Mouse (Mus musculus): ENCODE data around the gene Srgn. TPM values are rescaled to one million over a fixed set of nuclear protein-coding genes. Genes with fewer than 3 reads are reported as not detected.
A peak's percentile ranks its signal among the peaks of the same experiment; 100 is the strongest.
"Not testable (repeated sequence)": the region's sequence is repeated elsewhere in the genome, so short reads cannot be mapped to it uniquely, and the experiment has no call there.

The Srgn gene
- polyA plus RNA-seq, 1 experiment = 82.7 TPM

- WGBS = 20% methylated on average over 15 of the region's 15 CpGs
- TF ChIP-seq POLR2A (IDR thresholded peaks at IDR 0.05; ENCODE audit: borderline replicate concordance, extremely low read depth, low read depth, low read length) (no peak), CTCF (IDR thresholded peaks at IDR 0.05; ENCODE audit: insufficient read depth, low read length) (peak; percentile 92)
- peak; percentile 57 for DNase-seq
- Histone ChIP-seq H3K4me3 (replicated peaks; ENCODE audit: extremely low read depth, low read depth, low read length) (no peak overlapping the region), H3K4me1 (ENCODE audit: control insufficient read depth, insufficient read depth, low read length) (peaks cover 3% of the 10 kb centered on the region; the same call in 1 of the 2 replicates)
Measured at GRCm38 (mm10) chr10:62500088-62500915, 26.9 kb downstream of the Srgn start.

DNA sequence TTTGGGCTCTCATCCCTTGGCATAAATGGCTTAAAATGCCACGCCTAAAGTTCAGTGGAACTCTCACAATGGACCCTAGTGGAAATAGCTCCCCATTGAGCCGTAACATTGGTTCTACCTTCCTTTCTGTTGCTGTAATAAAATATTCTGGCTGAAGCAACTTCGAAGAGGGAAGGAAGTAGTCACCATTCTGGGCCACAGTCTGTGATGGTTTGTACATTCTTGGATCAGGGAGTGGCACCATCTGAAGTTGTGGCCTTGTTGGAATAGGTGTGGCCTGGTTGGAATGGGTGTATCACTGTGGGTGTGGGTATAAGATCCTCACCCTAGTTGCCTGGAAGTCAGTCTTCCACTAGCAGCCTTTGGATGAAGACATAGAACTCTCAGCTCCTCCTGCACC is 35.6 kb downstream of the Srgn start:
- 69% methylated on average over 3 of the region's 3 CpGs for WGBS
- not testable (repeated sequence) for H3K4me1 ChIP-seq (ENCODE audit: control insufficient read depth, insufficient read depth, low read length); H3K4me3 ChIP-seq (replicated peaks; ENCODE audit: extremely low read depth, low read depth, low read length); DNase-seq

DNA sequence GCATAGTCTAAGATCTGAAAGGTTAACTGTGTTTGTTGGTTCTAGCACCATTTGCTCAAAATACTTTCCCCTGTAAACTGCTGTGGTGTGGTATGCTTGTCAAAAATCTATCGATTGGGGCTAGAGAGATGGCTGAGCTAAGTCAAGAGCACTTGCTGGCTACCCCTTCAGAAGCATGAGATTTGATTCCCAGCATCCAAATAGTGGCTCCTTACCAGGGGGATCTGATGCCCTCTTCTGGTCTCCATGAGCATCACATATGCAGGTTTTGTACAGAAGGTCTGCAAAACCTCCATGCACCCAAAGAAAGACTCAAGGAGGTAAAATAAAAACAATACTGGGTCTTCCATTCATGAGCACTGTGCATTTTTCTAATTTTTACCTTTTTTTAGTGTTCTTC is 39.0 kb downstream of the Srgn start:
- peak; percentile 18 for DNase-seq
- H3K4me3 ChIP-seq (replicated peaks; ENCODE audit: extremely low read depth, low read depth, low read length) = no peak overlapping the region
- peaks cover 10% of the 10 kb centered on the region for H3K4me1 ChIP-seq (ENCODE audit: control insufficient read depth, insufficient read depth, low read length)
- 13% methylated on average over 1 of the region's 1 CpGs for WGBS
- TF ChIP-seq CTCF (IDR thresholded peaks at IDR 0.05; ENCODE audit: insufficient read depth, low read length) (peak; percentile 33), POLR2A (IDR thresholded peaks at IDR 0.05; ENCODE audit: borderline replicate concordance, extremely low read depth, low read depth, low read length) (no peak)

GRCm38 (mm10) chr10:62486618-62487415 is 40.4 kb downstream of the Srgn start, which contains the start of gene Vps26a:
Gene Vps26a, minus strand, starts transcription at chr10:62486805.
- Histone ChIP-seq H3K4me3 (replicated peaks; ENCODE audit: extremely low read depth, low read depth, low read length) (peak within 1 kb of the TSS; percentile 96), H3K4me1 (ENCODE audit: control insufficient read depth, insufficient read depth, low read length) (peaks cover 10% of the 10 kb centered on the region)
- under 1% methylated on average over 59 of the region's 59 CpGs for WGBS
- peak; percentile 86; the same call in 1 of the 2 replicates for TF ChIP-seq POLR2A (IDR thresholded peaks at IDR 0.05; ENCODE audit: borderline replicate concordance, extremely low read depth, low read depth, low read length)
- no peak for TF ChIP-seq CTCF (IDR thresholded peaks at IDR 0.05; ENCODE audit: insufficient read depth, low read length)
- DNase-seq = peak; percentile 99

DNA sequence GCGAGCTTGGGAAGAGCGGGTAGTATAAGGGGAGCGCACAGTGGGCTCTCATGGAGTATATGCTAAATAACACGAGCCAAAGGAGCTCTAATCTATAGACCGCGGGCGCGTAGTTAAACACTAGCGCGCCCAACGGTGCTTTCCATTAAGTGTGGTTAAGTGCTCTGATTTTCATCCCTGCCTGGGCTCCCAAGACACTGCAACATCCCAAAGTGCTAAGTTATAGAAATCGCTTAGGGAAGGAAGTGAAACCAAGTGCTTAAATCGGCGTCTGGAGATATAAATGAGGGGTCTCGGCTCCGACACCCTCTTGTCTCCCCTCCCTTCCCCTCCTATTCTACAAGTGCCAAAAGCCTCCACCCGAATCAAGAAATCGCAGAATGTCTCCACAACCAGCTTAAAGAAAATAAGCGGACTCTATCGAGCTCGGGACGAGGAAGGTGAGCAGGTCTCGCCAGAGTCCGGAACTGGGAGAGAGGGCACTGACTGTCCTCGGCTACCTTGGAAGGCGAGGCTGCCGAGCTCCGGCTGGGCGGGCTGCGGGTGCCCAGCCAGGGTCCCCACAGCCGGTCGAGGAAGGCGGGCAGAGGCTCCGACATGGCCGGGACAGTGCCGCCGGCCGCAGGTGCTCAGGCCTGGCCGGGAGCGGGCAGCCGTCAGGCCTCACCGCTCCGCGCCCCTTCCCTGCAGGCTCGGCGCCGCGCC is 41.2 kb downstream of the Srgn start:
- TF ChIP-seq CTCF (IDR thresholded peaks at IDR 0.05; ENCODE audit: insufficient read depth, low read length) (no peak), POLR2A (IDR thresholded peaks at IDR 0.05; ENCODE audit: borderline replicate concordance, extremely low read depth, low read depth, low read length) (no peak)
- H3K4me1 ChIP-seq (ENCODE audit: control insufficient read depth, insufficient read depth, low read length) = peaks cover 10% of the 10 kb centered on the region
- H3K4me3 ChIP-seq (replicated peaks; ENCODE audit: extremely low read depth, low read depth, low read length) = peak overlapping the region; percentile 91
- DNase-seq = no peak
- WGBS = under 1% methylated on average over 45 of the region's 48 CpGs

DNA sequence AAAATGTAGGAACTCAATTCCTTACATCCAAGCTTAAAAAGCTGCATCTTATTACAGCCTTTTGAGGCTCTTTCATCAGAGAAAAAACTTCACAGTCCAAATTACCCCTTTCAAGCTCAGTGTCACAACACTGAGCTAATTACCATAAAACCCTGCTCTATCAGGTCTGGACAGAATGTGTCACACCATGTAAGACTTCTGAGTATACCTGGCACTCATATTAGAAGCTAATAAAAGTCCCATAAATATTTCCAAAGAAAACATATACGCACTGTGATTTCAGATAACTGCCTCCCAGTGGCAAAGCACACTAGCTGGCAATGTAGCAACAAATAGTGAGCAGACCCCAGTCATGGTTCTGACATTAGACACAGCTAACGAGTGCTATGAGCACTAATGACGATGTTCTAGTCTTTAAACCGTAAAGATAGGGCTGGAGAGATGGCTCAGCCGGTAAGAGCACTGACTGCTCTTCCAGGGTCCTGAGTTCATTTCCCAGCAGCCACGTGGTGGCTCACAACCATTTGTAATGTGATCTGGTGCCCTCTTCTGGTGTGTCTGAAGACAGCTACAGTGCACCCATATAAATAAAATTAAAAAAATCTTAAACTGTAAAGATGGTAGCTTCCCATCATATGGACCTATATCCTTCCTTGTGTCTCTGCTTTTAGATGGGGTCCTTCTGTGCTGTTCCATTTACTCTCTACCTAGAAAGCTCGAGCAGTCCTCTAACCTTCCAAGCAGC is 46.0 kb downstream of the Srgn start:
- Histone ChIP-seq H3K4me1 (ENCODE audit: control insufficient read depth, insufficient read depth, low read length) (no peaks in the 10 kb centered on the region), H3K4me3 (replicated peaks; ENCODE audit: extremely low read depth, low read depth, low read length) (no peak overlapping the region)
- 70% methylated on average over 7 of the region's 7 CpGs for WGBS
- DNase-seq = no peak
- no peak for TF ChIP-seq POLR2A (IDR thresholded peaks at IDR 0.05; ENCODE audit: borderline replicate concordance, extremely low read depth, low read depth, low read length)
- no peak for TF ChIP-seq CTCF (IDR thresholded peaks at IDR 0.05; ENCODE audit: insufficient read depth, low read length)

- no peak for DNase-seq
- H3K4me1 ChIP-seq (ENCODE audit: control insufficient read depth, insufficient read depth, low read length) = peaks cover 2% of the 10 kb centered on the region
- 79% methylated on average over 2 of the region's 2 CpGs for WGBS
- H3K4me3 ChIP-seq (replicated peaks; ENCODE audit: extremely low read depth, low read depth, low read length) = no peak overlapping the region
- TF ChIP-seq CTCF (IDR thresholded peaks at IDR 0.05; ENCODE audit: insufficient read depth, low read length) (no peak), POLR2A (IDR thresholded peaks at IDR 0.05; ENCODE audit: borderline replicate concordance, extremely low read depth, low read depth, low read length) (no peak)
Measured at GRCm38 (mm10) chr10:62476980-62477379, 50.3 kb downstream of the Srgn start.

DNA sequence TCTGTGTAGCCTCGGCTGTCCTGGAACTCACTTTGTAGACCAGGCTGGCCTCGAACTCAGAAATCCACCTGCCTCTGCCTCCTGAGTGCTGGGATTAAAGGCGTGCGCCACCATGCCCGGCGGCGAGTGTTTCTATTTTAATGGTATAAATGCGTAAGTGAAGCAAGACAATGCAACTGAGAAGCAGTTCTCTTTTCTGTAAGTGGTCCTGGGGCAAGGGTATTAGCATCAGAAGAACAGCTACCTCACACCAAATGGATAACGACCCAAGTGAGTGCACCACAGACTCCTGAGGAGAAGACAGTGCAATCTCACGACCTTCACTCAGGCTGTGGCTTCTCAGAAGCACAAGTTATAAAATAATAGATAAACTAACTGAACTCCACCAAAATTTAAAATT is 52.3 kb downstream of the Srgn start:
- TF ChIP-seq CTCF (IDR thresholded peaks at IDR 0.05; ENCODE audit: insufficient read depth, low read length) (no peak), POLR2A (IDR thresholded peaks at IDR 0.05; ENCODE audit: borderline replicate concordance, extremely low read depth, low read depth, low read length) (no peak)
- 90% methylated on average over 10 of the region's 10 CpGs for WGBS
- no peak for DNase-seq
- Histone ChIP-seq H3K4me3 (replicated peaks; ENCODE audit: extremely low read depth, low read depth, low read length) (no peak overlapping the region), H3K4me1 (ENCODE audit: control insufficient read depth, insufficient read depth, low read length) (peaks cover 2% of the 10 kb centered on the region)

DNA sequence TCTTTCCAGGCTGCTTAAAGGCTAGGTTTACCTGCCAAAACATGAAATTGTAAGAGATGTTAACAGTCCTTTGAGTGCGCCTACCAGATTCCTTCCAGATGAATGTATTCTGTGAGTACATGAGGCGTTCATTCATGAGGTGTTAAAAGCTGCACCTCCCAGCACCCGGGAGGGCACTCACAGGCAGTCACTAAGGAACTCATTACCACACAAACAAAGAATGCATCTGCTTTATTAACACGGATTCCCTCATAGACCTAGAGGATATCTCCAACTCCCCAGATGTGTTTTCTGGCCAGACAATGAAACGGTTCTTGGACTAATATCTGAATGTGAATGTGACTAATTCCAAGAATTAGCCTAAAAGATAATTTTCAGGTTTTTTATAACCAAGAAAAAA is 56.1 kb downstream of the Srgn start:
- WGBS = 54% methylated on average over 5 of the region's 5 CpGs
- Histone ChIP-seq H3K4me3 (replicated peaks; ENCODE audit: extremely low read depth, low read depth, low read length) (no peak overlapping the region), H3K4me1 (ENCODE audit: control insufficient read depth, insufficient read depth, low read length) (peaks cover 2% of the 10 kb centered on the region)
- no peak for DNase-seq
- no peak for TF ChIP-seq CTCF (IDR thresholded peaks at IDR 0.05; ENCODE audit: insufficient read depth, low read length)
- TF ChIP-seq POLR2A (IDR thresholded peaks at IDR 0.05; ENCODE audit: borderline replicate concordance, extremely low read depth, low read depth, low read length) = no peak
